Mouse (Mus musculus) ES-E14 (cell line): Measurements from ENCODE around the gene Cyp2d22.

Experiments used
- CHD2 ChIP-seq: IDR thresholded peaks from 2 replicates; pipeline ENCODE4 v1.6.1; 2014; ENCODE audit warnings: mild to moderate bottlenecking, low read depth, low read length, inconsistent platforms
- MAFK ChIP-seq: IDR thresholded peaks from 2 replicates; pipeline ENCODE4 v1.6.1; 2014; ENCODE audit warnings: mild to moderate bottlenecking, low read depth, low read length, inconsistent platforms; ENCODE audit not compliant: insufficient read depth
- ZNF384 ChIP-seq: IDR thresholded peaks from 2 replicates; pipeline ENCODE4 v1.6.1; 2012; ENCODE audit warnings: low read depth, low read length, inconsistent platforms

DNA sequence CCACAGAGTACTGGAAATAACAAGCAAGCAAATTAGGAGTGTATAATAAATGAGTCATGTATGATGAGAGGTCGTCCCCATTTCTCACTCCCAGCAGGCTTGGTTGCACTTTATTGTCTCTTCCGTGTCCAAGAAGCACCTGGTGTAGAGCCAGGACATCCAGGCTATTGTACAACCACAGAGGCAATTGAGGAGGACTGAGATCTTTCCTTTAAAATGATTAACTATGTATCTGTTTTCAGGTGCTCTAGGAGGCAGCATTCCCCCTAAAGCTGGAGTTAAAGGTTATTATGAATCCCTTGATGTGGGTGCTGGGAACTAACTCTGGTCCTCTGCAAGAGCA lies 31.1 kb downstream of the Cyp2d22 start:
- TF ChIP-seq MAFK = no peak
- TF ChIP-seq CHD2 = no peak
- TF ChIP-seq ZNF384 = no peak
